Mouse (Mus musculus) frontal cortex, postnatal 14 days (tissue): ENCODE data around the gene Cpeb2.

Source experiments
- DNase-seq, 2 experiments: peaks; one replicate each; pipeline ENCODE4 v3.0.0; 2022; ENCODE audit warnings: low spot score in 2 of 2

The Cpeb2 gene

DNA sequence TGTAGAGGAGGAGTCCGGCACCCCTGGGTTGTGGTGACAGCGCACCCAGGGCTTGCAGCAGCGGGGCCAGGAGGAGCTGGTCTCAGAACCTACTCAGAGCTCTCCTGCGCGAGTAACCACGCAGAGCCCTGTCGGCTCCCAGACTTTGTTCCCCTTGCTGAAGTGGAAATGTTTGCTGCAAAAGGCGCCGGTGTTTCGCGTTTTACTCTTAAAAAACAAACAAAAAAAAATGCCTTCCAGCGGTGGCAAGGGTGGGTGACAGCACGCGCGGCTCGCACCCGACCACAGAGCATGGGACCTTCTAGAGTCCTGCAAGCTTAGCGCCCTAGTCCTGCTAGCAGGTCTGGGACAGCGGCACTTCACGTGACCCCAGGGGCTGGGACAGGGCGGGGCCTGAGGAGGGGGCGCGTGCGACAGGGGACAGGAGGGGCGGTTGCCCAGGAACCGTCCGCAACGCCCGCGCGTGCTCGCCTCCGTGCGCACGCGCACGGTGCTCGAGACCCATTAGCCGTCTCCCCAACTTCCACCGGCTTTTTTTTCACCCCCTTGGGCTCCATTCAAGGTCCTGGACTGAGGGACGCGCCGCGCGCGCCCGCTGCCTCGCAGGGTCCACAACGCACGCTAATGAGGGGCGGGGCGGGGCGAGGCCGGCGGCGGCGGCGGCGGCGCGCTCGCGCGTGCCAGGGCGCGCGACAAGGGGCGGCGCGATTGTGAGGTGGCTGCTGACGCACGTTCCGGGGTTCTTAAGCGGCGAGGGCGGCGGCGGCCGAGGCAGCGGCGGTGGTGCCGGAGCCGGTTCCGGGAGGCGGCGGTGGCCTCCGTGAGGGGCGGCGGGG lies at the start of gene Cpeb2:
Cpeb2 (plus strand) TSS at position 691 of the 836 bp plus-strand sequence.
- peak; percentile 91 for DNase-seq

DNA sequence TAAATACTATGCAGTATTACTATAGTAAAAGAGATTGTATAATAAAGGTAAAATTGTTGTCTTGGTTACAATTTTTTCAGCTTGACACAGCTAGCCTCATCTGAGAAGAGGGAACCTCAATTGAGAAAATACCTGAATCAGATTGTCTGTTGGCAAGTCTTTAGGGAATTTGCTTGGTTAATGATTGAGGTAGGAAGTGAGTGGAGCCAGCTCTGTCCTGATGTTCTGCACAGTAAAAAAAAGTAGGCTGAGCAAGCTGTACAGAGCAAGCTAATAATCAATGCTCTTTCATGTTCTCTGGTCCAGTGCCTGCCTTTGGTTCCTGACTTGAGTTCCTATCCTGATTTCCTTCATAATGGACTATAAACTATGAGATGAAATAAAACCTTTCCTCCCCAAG lies 49.4 kb upstream of the Cpeb2 start:
- DNase-seq: no peak

DNA sequence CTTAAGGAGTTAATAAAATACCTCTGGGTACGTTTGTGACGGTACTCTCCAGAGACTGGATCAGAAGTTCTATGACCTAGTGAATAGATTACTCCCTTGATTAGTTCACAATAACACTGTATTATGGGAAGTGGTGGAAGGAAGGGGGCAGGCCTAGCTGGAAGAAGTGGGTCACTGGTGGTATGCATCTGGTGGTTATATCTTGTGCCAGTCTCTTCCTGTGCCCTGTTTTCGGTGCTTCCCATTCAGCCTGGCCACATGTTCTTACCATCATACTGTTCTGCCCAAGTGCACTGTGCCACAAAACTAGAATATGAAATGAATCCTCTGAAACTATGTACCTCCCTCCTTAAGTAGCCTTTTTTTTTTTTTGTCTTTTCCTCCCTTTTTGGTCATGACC lies 48.1 kb upstream of the Cpeb2 start:
- DNase-seq: no peak

DNA sequence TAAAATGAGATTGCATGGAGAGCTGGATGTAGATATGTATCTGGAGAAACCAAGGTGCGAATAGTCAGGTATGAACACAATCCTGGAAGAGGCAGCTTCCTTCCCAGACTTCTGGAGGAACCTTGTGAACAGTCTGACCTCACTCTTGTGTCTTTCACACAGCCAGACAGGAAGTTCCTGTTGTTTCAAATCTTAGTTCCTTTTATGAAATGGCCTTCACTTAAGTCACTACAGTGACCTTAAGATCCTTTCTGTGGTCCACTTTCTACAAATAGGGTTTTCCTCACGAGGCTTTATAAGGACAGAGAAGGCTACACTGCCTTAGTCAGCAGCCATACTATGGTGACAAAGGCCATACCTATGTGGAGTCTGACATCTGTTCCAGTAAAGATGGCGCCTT lies 47.5 kb upstream of the Cpeb2 start:
- no peak for DNase-seq

DNA sequence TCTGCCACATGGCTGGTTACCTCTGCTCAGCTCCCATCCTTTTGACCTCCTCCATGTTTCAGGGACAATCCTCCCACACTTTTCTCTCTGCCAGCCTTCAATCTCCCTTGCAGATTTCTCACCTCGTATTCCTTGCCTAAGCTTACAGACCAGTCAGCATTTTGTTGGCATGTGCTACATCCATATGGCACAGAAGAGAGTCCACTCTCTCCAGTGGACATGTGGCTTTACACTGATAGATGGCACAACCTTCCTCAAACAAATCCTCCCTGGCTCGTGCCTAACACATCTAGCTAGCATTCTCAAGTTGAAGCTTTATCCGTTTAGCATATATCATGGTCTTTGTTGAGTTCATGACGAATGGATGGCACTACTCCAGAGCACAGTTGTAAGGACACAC lies 32.3 kb upstream of the Cpeb2 start:
- DNase-seq: no peak

DNA sequence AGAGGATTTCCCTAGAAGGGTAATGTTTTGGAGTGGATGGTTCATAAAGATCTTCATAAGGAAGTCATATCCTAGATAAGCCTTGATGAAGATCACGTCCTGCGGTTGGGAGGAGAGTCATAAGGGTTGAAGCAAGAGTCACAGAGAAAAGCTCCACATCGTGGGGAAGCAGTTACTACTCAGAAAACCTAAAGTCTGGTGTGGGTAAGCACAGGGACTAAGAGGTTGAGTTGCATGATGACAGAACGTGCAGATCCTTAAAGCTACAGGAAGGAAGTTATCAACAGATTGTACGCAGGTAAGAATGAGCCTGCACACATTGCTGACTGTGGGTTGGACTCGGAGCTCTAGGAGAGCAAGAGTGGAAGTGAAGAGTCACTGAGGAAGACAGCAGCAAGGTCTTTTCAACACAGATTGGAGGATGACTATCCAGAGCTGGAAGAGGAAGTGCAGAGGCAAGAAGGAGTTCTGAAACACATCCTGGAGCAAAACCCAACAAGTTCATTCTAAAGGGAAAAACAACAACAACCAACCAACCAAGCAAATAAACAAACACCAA lies 26.4 kb upstream of the Cpeb2 start:
- DNase-seq: no peak

DNA sequence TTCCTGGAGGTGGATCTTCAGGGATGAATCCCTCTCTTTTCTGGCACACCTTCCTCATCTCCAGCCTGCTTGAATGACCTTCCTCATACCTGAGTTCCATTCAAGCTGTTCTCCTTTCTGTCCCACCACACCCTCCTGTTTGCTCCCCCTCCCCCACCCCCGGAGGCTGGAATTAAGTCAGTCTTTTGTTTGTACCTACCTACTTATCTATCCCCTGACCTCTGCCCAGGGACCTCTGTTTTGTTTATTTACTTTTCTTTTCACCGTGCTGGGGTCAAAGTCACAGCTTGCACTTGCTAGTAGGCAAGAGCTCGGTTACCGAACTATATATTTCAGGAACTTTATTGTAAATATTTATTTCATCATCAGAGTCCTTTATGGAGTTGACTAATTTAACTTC lies 15.5 kb upstream of the Cpeb2 start:
- DNase-seq: no peak

DNA sequence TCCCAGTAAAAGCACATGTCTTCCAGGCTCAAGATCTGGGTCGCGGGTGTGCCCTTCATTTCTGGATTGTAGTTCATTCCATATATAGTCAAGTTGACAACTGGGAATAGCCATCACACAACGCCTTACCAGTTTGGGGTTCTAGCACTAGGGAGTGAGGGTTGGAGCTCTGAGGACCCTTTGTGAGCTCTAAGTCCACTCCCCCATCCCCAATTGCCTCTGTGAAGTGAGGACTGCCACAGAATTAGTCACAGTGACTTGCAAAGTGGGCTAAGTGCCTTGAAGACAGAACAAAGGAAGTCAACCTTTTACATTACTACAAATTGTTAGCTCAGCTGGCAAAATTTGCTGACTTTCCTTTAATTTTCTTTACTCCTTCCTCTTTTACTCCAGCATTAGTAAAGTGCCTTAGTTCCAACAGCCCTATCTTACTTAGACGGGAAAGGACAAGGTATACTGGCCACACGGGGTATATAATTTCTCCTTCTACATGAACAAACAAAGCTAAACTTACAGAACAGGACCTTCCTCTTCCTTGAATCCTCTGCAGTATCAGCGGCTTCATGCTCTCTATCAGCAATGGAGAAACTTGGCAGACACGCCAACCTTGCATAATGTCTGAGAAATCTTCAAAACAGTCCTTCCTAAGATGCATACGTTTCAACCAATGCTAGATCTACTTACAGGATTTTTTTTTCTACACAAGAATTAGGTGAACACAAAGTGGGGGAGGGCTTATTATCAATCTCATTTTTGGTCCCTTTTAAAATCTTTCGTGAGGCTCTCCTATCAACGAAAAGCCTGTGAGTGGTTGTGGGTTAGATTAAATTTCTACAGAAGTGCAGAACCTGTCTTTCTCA lies 14.8 kb upstream of the Cpeb2 start:
- no peak for DNase-seq

DNA sequence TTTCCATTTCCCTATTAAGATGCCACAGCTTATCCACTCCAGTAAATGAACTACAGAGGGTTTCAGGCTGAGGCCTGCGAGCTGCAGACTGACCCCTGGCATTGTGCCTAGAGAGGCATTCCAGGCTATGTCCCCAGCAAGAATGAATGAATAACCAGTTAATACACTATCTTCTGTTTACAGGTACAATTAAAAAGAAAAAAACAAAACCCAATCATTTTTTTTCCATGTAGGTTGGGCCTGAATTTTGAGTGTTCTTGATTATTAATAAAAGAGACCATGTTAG lies 14.2 kb upstream of the Cpeb2 start:
- DNase-seq: no peak

DNA sequence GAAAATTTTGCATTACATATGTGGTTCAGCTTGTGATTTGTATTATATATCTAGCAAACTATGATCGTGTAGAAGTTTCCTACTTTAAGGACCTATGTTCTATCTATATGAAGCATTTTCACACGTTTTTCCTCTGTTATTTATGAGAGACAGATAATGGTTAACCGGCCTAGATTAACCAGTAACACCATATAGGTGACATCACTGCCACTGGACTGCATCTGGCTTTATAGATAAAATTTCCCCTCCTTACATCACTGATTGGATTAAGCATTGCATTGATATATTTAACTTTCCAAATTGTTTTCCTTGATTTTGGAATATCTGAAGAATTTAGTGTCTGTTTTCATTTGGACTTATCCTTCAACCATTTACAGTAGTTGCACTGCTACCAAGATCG lies 9.6 kb upstream of the Cpeb2 start:
- DNase-seq: no peak

DNA sequence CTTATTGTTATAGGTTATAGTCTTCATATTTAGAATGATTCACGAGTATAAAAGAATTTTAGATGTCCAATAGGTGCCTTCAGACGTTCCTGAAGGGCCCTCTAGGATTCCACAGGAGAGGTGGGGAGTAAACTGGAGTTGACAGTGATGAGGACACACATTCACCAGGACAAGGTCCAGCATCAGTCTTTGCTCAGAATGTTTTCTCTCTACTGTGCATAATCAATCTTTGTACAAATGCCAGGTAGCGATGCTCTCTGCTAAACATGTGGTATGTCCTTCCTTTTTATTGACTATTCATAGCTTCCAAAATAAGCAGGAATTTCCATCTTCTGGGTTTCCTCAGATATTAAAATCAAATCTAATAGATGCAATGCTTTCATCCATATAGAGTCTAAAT lies 8.7 kb upstream of the Cpeb2 start:
- no peak for DNase-seq

DNA sequence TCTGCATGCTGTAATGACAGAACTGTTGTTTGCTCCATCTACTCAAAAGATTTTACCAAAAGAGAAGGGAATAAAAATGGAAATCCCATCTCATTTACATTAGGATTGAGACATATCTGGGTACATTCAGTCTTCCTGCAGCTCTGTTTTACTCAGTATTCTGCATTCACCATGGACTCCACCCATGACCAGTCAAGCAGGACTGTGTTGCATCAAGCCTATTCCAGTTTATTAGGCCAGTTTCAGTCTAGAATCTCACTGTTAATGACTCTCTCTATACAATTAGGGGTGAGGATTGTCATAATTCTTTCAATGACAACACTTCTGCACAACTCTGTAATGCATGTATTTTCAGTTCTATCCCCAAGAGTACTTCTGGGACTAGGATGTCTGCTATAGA lies 6.8 kb upstream of the Cpeb2 start:
- no peak for DNase-seq

DNA sequence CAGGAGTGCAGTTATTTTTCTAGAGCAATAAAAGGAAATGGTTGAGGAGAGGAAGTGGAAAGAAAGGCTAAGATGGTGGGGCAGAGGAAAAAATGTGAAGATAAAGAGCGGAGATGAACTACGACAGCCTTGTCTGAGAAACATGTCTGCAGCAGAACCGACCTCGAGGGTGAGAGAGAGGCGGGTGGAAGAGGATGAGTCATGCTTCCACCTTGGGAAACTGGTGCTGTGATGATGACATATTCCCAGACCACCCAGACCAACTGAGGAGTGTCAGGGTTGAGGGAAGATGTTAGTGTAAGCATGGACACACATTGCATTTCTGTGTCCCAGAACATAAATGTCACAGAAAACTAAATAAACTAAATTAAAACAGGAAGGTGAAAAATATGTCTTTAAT lies 5.4 kb upstream of the Cpeb2 start:
- DNase-seq: no peak

DNA sequence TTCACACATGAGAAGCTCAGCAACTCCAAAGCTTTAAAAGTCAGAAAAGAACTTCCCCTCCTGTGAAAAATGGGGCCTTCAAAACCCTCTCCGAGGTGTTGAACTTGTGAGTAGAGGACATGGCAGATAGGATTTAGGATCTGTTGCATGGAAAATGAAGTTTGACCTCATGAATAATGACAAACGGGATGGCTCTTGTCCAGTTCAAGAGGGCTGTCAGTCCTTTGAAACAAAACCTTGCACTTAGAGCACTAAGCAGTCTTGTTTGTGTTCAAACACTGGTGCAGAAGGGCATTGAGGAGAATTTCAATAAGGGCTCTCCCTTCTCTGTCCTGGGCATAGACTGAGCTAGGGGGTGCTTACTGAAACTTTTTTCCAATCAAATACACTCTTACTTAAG lies 1.9 kb upstream of the Cpeb2 start:
- DNase-seq: no peak

DNA sequence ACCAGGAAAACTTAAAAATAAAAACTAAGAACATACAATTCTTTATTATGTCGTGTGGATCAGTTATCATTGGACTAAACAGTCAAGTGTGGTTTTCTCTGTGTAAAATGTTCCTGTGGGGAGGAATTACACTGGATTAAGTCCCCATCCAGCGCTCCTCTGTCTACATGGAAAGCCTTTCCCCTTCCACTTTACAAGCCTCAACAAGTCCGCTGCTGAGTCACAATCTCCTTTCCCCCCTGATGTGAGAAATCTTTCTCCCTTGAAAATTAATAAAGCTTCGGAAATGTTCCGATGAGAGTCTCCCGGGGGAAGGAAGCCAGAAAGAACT lies 856 bp upstream of the Cpeb2 start:
- DNase-seq: no peak

DNA sequence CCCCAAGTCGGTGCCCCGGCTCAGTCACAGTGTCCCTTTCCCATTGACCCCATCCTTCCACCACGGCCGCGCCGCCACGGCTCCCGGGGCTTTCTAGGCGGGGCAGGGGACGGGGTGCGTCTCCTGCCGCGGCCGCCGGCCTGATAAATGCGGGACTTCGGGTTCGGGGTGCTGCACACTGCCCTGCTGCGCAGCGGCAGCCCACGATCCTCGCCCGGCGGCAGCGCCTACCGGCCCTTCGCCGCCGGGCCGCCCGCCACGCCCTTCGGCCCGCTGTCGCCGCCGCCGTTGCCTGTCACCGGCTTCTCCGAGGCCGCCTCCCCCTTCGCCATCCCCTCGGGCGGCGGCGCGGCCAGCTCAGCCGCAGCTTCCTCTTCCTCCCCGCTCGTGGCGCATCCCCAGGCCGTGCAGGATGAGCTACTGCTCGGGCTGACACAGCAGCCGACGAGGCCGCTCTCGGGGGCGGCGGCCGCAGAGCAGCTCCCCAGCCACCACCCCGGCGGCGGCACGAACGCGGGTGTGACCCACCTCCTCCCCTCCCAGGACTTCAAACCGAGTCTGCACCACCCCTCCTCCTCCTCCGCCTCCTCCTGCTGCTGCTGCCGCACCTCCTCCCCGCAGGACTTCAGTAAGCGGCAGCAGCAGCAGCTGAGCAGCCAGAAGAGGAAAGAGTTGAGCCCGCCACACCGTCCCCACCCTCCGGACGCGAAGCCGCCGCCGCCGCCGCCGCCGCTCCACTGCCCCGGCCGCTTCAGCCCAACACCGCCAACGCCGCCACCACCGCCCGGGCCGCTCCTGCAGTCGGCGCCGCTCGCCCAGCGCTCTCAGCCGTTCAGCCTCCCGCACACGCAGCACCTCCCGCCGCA lies 579 bp downstream of the Cpeb2 start:
- DNase-seq: peak; percentile 74 to 77

DNA sequence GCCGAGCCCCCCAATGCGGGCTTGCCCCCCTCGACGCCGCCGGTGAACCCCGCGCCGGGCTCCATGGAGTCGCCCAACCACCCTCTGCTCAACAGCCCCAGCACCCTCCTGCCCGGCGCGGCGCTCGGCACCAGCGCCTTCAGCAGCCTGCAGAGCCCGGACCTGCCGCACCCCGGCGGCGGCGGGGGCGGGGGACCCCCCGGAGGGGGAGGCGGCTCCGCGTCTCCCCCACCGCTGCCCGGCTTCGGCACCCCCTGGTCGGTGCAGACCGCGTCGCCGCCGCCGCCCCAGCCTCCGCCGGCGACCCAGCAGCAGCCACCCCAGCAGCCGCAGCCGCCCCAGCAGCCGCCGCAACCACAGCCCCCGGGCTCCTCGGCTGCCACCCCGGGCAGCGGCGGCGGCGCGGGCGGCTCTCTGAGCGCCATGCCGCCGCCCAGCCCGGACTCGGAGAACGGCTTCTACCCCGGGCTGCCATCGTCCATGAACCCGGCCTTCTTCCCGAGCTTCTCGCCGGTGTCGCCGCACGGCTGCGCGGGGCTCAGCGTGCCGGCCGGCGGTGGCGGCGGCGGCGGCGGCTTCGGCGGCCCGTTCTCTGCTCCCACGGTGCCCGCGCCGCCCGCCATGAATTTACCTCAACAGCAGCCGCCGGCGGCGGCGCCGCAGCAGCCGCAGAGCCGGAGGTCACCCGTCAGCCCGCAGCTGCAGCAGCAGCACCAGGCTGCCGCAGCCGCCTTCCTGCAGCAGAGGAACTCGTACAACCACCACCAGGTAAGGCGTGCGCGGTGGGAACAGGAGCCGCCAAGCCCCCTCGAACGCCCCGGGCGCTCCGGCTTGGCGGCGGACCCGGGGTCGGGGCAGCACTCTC lies 1.6 kb downstream of the Cpeb2 start:
- DNase-seq: peak in 1 of 2 experiments; percentile 25

DNA sequence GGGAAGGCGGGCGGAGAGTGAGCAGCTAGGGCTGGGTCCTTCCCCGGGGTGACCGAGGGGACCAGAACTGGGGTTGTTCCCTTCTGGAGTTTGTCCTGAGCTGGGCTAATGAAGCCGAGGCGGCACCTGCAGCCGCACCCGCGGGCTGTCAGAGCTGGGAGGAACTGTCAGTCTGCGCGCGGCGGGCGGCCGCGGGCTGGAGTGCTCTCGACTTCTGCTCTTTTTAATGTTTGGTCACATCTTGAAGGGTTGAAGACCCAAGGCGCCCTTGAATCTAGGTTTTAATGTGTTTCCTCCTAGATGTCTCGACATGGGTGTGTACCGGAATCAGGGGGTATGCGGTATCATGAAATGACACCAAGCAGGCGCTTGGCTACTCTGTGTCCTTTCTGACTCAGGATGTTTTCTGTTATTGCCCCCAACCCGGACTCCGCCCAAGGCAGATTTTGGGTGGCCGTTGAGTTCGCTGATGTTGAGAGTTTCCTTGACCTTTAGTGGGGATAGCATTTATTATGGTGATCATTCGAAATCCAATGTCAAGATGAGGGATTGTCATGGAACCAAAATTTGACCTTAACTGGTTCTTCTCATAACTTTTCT lies 2.3 kb downstream of the Cpeb2 start:
- DNase-seq: peak; percentile 15 to 29

DNA sequence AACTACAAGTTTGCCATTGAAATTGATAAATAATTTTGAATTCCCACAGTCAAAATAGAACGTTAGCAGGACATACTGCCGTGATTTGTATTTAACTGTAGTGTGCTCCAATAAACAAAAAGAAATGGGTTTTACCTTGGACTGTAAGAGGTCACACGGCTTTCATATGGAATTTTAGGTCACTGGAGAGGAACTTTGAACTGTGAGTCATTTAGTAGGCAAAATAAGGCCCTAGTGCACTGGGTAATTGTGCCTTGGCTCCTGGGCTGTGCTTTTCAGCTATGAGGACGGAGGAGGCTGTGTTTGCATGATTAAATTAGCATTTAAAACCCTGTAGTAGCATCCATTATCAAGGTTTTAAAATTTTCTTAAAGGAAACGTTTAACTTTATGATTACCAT lies 3.0 kb downstream of the Cpeb2 start:
- no peak for DNase-seq

DNA sequence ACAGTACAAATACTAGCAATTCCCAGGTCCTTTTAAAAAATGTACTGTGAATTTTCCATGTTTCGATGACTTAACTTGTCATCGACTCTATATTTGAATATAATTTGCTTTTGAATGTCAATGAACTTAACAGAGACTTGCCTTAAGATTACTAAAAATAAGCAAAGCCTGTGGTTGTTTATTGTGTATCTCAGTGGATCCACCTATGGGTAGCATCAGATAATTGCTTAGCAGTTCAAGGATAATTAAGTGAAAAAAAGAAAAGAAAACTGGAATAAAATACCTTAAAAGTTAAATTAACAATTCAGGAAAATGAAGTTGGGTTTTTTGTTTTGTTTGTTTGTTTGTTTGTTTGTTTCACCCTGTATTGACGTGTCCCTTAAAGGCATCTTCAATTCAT lies 3.5 kb downstream of the Cpeb2 start:
- DNase-seq: no peak

DNA sequence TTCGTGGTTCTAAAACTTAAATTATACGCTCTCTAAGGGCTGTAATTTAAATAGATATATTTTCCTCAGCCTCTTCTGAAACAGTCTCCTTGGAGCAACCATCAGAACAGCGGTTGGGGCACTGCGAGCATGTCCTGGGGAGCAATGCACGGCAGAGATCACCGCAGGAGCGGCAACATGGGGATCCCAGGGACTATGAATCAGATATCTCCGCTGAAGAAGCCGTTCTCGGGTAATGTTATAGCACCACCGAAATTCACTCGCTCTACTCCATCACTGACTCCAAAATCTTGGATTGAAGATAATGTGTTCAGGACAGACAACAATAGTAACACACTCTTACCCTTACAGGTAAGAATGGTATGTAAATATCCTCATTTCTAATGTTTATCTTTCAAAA lies 4.3 kb downstream of the Cpeb2 start:
- no peak for DNase-seq
